Mouse (Mus musculus) granulocyte monocyte progenitor cell, adult 5-6 weeks (primary cell): Measurements from ENCODE around the gene Ankrd13d. TPM values are rescaled to one million over a fixed set of nuclear protein-coding genes. Genes with fewer than 3 reads are reported as not detected.

Experiments
- ATAC-seq: replicated peaks from 2 replicates; pipeline ENCODE4 v1.8.0; 2016; ENCODE audit warnings: mild to moderate bottlenecking, moderate TSS enrichment, inconsistent platforms; ENCODE audit not compliant: poor library complexity, severe bottlenecking
- total RNA-seq, 2 experiments: library from RNA; stranded (forward) in 1 of 2; stranded (reverse) in 1 of 2; fragments of 200-712, 200-1000 nt in 1 of 2; fragments of >200 nt in 1 of 2; fragmentation: Nextera tagmentation in 1 of 2; gene quantifications; 2 replicates each; pipeline ENCODE4 v1.2.3; 2014 to 2017

The Ankrd13d gene
- total RNA-seq, 2 experiments from 2014 or later, result 3.9 to 7.2 TPM

DNA sequence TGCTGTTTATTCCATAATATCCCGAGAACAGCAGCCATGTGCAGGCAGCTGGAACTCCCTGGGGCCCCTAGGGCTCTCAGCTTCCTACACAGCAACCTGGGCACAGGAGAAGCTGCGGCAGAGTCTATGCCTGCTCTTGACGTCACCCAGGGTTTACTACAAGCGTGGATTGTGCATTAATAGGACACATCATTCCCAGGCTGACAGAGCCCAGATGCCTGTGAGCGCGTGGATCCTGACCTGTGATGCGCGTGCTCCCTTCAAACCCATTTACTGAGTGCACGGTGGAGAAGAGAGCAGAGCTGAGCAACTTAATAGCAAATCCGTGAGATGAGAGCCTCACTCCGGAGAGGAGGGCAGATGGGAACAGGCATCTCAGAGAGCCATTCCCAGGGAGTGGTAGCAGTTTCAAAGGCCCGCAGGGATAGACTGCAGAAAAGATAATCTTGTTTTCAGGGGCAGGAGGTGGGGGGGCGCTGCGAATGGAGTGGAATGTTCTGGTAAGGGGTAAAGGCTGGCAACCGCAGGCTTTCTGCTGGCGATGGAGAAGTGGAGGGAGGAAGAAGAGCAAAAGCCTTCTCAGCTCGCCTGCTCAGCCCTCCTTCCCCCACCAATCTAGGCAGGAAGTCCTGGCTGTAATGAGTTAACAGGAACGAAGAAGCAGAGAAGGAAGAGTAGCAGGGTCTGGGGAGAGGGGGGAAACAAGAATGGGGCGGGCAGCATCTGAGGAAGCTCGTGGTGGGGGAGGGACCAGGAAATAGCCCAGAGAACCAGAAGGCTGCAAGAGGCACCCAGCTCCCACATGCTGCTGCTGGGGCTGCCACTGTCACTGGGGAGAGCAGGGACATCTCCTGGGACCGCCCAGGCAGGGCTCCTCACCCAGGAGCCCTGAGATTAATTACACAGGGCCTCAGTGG, 19.1 kb upstream of the Ankrd13d start:
- ATAC-seq, result peak; percentile 45

DNA sequence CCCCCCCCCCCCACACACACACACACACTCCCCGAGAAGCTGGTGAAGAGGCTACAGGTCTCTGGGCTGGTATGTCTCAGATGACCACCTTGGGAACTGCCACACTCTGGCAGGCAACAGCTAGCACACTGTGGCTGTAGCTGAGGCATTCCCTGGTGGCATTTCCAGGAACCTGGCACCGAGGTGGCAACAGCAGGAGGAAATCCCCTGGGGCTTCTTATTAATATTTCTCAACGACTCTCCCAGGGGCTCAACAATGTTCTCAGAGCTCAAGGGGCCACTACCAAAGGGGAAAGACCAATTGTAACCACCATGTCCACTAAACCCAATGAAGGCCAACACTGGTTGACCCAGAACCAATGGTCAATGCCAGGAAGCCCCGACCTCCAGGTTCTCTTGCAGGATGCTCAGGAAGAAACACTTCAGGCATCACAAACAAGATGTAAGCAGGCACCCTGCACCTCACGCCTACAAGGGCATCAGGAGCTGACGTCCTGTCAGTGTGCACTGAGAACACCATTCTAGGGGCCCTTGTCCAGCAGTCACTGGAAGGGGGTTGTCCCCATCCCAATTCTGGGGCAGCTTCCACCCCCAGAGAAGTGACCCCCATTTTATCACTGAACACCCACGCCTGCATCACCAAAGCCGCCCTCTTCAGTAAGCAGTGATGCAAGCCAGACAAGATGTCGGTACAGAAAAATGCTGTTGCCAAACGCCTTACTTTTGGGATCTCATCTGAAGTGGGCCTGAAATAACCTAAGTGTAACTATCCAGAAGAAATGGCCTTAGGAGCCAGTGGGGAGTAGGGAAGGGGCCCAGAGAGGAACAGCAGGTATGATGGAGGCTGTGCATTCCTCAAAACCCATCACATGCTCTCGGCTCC, 18.2 kb upstream of the Ankrd13d start:
- no peak for ATAC-seq

DNA sequence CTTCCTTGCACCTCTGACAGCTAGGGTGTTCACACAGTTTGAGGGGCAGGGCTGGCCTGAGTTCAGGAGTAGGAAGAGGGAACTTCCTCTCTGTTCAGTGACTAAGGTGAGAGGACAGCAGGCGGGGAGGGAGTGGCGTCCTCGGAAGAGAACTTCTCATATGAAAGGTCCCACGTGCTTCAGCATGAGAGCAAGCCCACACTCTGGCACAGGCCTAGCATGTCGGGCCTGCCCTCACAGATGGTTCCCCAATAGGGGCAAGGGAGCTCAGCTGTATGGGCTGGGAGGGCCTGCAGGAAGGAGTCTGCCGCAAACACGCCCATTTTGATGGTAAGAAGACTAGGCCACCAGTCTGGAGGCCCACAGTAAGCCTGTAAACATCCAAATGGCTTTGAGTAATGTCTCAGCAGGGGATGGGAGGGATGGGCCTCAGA, 17.4 kb upstream of the Ankrd13d start:
- ATAC-seq, result peak; percentile 64

DNA sequence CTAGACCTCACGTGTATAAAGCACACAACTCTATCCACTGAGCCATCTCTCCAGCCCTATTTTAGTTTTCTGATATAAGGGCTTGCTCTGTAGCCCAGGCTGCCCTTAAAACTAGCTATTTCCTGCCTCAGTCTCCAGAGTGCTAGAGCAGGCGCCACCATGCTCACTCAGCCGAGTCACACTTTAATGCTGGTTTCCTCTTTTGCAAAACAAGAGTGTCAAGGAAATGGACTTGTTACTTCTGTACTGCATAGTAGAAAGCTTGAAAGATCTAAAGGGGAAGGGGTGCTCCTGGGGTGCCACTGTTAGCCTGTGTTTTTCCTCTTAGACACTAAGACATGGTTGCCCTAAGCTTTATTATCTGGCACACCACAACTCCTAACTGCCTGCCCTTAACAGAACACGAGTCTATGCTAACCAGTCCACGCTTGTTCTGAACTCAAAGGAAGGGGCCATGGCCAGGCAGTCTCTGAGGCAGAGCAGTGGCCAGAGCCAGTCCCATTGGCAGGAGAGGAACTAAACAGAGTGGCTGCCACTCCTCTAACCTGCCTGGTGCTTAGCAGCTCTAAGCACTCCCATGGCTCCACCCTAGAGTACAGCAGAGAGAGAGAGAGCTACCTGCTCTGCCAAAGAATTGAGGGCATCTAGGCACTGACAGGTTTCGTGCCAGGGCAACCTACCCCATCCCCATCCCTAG, 16.8 kb upstream of the Ankrd13d start:
- ATAC-seq, result peak; percentile 1; the same call in 1 of the 2 replicates

DNA sequence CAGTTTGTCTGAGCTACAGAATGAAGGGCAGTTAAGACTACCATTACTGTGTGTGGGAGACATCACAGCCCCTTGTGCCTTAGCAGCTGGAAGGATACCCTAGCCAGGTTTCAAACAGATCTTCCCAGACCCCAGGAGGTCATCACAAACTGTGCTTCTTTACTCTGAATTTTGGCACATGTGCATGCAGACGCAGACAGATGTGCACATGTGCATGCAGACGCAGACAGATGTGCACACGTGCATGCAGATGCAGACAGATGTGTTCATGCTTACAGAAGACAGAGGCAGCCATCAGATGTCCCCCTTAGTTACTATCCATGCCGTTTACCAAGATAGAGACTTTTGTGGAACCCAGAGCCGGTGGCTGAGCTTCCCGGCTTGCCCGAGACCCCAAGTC, 16.2 kb upstream of the Ankrd13d start:
- no peak for ATAC-seq

DNA sequence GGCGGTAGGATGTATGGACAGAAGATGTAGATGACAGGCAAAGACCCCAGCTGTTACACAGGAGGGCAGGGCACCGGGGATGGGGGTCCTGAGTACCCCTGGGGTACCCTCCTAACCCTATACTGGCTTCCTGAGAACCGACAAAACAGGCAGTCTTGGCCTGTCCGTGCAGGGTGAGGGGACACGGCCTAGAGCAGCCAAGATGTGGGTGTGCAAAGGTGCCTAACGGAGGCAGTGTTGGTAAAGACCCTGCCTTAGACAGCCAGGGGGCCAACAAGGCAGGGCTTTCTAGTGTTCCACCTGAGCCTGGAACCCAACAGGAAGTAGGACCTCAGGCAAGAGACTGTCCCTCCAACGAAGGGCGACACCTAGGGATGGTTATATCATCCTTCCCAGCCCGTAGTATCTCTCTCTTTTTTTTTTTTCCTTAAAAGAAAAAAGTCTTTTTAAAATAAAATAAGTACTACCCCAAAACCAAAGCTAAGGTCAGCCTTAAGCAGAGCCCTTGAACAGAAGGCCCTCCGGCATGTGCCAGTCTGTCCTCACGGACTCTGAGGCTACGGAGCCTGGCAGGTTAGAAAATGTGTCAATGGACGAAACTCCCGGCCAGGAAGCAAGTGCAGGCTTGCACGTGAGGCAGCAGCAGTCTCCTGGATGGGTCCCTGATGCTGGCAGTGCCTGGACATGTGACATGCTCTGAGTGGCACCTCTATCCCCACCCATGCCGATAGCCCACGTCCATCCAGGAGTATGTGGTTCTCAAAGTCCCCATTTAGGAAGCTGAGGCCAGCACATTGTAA, 15.6 kb upstream of the Ankrd13d start:
- no peak for ATAC-seq

DNA sequence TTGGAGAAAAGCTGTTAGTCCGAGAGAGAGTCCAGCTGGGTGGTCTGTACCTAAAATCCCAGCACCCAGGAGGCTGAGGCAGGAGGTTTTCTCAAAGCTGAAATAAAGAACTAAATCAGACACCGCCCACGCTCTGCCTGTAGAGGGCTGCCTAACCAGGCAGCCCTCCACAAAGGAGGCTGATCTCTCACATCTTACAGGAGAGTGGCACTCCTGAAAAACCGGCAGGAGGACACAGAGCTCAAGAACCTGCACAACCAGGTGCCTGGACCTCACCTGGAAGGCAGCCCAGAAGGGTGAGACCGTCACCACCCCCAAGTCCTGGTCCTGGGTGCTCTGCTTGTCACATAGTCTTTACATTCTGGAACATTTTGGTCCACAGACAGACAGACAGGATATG, 14.9 kb upstream of the Ankrd13d start:
- no peak for ATAC-seq

DNA sequence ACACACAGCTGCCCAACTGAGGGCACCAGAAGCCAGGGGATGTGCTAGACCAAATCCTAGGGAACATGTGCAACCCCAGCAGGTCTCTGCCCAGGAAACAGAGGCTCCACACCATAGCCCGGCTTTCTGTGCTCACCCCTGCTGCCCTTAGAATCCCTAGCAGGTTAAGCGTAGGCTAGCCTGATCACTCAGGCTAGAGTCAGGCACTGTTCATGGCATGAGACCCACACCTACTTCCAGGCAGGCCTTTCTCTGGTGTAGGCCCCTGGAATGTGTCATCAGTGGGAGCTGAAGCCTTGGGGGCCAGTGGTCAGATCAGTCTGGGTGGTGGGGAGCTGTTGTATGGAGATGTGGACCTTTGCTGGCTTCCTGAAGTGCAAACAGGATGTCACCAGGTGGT, 13.7 kb upstream of the Ankrd13d start:
- no peak for ATAC-seq

DNA sequence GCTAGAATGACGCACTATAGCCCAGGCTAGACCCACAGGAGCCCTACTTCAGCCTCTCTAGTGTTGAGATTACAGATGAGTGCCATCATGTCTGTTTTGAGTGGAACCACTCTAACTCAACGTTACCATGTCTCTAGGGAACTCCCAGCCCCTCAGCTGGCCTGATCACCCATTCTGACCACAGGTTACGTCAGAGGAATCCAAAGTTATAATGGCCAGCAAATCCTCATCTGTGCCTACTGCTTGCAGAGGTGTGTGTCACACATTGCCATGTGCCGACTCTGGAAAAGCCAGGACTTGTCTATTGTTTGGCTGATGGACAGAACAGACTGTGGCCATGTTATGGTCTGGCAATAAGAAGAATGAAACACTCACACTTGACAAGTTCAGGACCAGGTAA, 12.5 kb upstream of the Ankrd13d start:
- no peak for ATAC-seq

DNA sequence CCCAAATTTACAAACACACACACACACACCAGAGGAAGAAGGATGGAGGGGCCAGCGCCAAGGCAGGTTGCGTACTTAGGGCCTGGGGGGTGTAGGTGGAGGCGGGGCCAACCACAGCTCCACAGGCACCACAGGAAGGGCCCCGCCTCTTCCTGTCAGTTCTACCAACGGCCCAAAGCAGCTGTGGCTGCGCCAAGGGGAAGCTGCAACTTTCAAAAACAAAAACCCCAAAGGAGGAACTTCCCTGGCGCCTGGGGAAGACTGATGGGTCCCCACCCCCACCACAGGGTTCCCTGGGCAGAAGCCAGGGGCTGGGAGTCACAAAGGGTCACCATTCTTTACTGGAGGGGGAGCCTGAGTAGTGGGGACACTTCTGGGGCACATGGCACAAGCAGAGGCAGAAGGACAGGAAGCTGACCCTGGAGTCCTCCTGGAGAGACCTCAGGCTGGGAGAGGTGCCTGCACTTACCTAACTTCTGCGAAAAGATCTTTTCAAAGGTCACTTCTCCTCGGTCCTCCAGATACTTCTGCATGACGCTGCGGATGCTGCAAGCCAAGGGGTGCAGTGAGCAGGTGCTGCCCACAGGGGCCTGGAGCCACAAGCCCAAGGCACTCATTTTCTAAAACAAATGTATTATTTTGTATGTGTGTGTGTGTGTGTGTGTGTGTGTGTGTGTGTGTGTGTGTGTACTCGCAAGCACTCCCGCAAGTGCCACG, 11.6 kb upstream of the Ankrd13d start:
- peak; percentile 89 for ATAC-seq

DNA sequence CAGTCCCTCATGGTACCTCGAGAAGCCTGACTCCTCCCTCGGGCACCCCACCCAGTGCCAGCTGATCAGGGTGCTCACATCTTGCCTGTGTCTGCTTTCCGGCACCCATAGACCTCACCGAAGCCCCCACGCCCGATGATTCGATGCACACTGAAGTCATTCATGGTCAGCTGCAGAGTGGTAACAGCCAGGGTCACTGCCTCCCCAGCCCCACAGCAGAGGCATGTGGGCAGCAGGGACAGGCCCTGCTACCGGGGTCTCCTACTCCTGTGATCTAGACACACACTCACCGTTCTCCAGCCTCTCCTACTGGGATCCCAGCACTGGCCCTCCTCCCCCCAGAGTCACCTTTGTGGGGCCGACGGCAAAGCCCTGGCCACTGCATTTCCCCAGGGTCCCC, 8.2 kb upstream of the Ankrd13d start:
- ATAC-seq, result no peak

DNA sequence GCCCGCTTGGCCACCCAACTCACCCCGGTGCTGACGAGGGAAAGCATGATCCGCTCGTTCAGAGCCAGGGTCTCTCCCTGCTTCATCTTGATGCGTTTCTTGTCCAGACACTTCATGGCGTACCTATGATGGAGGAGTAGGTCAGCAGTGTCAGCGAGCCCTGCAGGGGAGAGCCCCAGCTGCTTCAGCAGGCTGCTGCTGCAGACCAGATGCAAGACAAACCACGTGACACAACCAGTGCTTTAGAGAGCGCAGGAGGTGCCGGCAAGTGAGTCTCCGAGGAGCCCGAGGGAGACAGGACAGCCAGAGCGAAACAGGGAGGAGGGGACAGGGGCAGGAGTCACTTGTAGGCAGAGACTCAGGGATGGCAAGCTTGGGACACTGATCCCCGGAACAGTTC, 7.8 kb upstream of the Ankrd13d start:
- no peak for ATAC-seq

DNA sequence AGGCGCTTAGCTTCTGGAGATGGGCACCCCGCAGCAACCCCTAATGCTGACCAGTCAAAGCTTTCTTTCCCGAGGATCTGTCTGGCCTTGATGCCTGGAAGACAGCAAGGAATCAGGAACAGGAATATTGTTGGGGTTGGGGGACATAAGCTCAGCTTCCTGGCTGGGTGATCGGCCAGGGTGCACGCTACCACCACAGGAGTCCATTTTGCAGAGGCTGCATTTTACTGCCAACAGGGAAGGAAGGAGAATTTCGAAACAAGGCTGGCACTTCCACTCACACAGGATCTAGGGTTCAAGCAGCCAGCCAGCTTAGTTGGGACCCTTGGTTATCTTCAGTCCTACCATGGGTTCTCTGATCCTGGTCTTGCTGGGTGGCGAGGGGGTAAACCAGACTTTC, 716 bp upstream of the Ankrd13d start:
- ATAC-seq, result 0 out of 2 replicates have a peak, but pooled peaks have one; percentile 13

DNA sequence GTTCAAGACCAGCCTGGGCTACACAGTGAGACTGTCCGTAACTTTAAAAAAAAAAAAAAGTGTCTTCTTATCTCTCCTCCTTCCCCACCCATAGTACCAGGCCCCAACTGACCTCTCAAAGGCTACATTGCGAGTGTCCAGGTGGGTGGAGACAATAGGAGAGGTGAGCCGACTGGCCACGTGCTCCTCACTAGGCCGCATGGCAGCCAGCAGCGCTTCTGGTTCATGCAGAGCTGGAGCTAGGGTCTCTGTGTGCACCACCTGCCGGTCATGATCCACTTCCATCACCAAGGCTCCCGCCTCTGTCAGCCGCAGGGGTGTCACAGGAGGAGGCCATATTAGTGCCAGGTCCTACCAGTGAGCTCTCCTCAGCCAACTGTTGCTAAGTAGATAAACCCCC, 2.5 kb downstream of the Ankrd13d start:
- no peak for ATAC-seq

DNA sequence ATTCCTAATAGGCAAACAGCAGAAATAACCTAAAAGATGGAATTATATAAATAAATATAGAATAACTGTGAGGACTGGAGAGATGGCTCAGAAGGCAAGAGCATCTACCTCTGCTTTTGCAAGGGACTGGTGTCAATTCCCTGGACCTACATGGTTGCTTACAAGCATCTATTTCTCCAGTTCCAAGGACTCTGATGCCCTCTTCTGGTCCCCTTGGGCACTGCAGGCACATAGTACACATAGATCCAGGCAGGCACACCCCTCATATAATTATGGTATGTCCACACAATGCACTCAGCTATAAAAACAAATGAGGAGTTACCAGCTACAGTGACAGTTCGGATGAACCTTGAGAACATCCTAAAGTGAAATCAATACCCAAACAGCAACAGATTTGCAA, 3.5 kb downstream of the Ankrd13d start:
- no peak for ATAC-seq

DNA sequence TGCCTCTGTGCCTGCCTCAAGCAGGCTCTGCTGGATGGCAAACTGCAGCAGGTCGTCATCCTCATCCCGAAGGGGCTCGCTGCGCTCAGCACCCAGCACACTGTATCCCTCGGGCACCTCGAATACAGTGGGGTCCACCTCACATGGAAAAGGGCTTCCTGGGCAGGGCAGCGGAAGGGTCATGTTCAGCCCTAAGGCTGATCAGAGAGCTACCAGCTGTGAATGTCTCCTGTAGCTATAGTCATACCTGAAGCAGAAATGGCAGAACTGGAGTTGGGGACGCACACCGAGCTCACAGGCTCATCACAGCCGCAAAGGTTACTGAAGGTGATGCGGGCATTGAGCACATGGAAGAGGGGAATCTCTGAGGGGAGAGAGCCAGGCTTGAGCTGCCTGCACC, 12.0 kb downstream of the Ankrd13d start:
- no peak for ATAC-seq

DNA sequence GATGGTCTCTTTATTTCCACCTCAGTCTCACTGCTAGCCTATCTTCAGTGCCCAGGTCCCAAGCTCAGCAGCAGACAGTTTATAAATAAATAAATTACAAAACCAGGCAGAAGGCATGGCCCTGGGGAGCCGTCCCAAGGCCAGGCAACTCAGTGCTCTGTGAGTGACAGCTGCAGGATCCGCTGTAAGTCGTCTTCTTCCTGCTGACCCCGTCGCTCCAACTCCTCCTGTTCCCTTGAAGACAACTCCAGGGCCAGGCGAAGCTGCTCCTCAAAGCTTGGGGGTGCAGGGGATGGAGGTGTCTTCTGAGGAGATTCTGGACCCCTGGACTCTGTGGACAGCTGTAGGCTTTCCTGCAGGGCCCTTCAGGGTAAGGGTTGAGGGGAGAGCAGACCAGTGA, 12.8 kb downstream of the Ankrd13d start:
- no peak for ATAC-seq

DNA sequence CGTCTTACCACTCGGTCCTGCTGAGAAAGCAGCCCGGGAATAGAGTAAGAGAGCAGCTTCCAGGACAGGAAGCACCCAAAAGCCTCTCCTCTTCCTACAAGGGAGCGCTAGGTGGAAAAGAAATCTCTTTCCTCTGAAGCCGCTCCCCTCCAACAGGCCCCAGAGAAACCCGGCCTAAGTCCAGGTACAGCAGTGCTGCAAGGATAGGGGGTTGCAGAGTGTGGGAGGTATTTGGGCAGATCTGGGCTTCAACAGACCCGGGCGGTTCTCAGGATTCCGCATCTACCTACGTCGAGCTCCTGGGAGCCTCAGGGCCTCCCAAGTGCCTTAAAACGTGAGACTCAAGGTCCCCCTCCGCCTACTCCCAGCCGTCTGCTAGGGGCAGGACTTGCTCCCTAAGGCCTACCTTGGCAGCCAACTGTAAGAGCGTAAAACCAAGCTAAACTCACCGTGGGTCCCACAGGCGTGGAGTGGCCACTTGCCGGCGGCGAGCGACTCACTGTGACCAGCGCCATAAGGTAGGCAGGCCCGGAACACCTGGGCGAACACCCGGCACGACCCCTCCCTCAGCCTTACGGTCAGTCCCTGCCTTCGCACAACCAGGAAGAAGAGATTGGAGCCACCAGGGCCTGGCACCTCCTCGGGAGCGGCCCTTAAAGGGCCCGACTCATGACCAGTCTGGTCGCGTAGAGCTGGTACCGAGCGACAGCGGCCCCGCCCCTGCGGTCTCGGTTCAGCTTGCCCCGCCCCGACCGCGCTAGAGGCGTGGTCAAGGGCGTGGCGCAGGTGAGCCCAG, 14.2 kb downstream of the Ankrd13d start, which contains the start of gene Ssh3:
Gene Ssh3, minus strand, starts transcription at position 615 of the 796 bp plus-strand sequence.
- peak; percentile 79 for ATAC-seq
